Mouse (Mus musculus) liver, embryonic 13.5 days (tissue): ENCODE measurements around the gene Dhx37. TPM values are rescaled to one million over a fixed set of nuclear protein-coding genes. Genes with fewer than 3 reads are reported as not detected.

Experiments
- ATAC-seq: fragments of 200-750 bp; cut with Nextera tagmentation; 2 replicates; pipeline ENCODE4 v1.8.0; 2017; ENCODE audit warnings: low read depth, mild to moderate bottlenecking, moderate number of reproducible peaks, moderate library complexity
- DNase-seq: peaks from one replicate; pipeline ENCODE4 v3.0.0; 2022
- H3K27ac ChIP-seq: fragments of 300-500 bp; sonication (generic); 2 replicates; pipeline ENCODE4 v1.5.1; 2015; ENCODE audit warnings: moderate library complexity, mild to moderate bottlenecking, inconsistent platforms
- H3K27me3 ChIP-seq: fragments of 300-500 bp; sonication (generic); 2 replicates; pipeline ENCODE4 v1.6.1; 2015; ENCODE audit warnings: mild to moderate bottlenecking, inconsistent platforms
- H3K36me3 ChIP-seq: fragments of 300-500 bp; sonication (generic); 2 replicates; pipeline ENCODE4 v1.6.1; 2015; ENCODE audit warnings: mild to moderate bottlenecking, inconsistent platforms
- H3K4me1 ChIP-seq: fragments of 300-500 bp; sonication (generic); replicated peaks from 2 replicates; pipeline ENCODE4 v1.6.1; 2015; ENCODE audit warnings: inconsistent platforms
- H3K4me2 ChIP-seq: fragments of 300-500 bp; sonication (generic); 2 replicates; pipeline ENCODE4 v1.6.1; 2015; ENCODE audit warnings: inconsistent platforms, mild to moderate bottlenecking, moderate library complexity
- H3K4me3 ChIP-seq: fragments of 300-500 bp; sonication (generic); replicated peaks from 2 replicates; pipeline ENCODE4 v1.5.1; 2015; ENCODE audit warnings: mild to moderate bottlenecking, inconsistent platforms
- H3K9ac ChIP-seq: fragments of 300-500 bp; sonication (generic); 2 replicates; pipeline ENCODE4 v1.6.1; 2015; ENCODE audit warnings: mild to moderate bottlenecking, inconsistent platforms
- H3K9me3 ChIP-seq: fragments of 300-500 bp; sonication (generic); replicated peaks from 2 replicates; pipeline ENCODE4 v1.6.1; 2016; ENCODE audit warnings: inconsistent platforms
- WGBS: fragments of 180-500 bp; shearing (Covaris S2); methylation state at CpG from one replicate; pipeline ENCODE4 v1.1.7; 2015; ENCODE audit not compliant: insufficient replicate concordance; 5-methylcytosine and 5-hydroxymethylcytosine counted together
- polyA plus RNA-seq: library from polyadenylated mRNA; unstranded; fragments of >200 nt; fragmentation: Nextera tagmentation; extraction: Ambion mirVana; gene quantifications from 2 replicates; pipeline ENCODE4 v1.2.1, GENCODE M21; 2015

The Dhx37 gene
- 5.8 and 6.2 TPM in 2 replicates for polyA plus RNA-seq

DNA sequence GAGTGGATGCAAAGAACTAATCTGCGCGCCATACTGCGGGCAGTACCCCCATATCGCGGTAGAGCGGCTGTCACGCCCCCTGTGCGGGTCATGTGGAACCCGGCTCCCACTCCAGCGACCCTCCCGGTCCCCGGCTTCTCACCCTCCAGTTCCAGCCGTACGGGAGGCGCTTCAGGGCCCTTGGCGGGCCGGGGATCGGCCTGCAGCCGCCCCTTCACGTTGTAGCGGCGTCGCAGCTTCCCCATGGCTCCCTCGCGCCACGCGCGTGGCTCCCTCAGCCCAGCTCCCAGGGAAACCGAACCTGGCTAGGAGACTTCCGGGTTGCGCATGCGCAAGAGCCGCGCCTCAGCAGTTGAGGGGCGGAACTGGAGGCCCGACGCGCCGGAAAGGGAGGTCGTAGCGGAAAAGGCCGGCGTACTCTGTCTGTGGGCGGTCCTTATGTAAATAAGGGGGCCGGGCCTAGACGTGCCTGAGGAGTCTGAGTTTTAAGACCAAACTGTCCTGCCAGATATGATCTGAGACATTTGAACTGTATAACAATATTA lies at the start of gene Dhx37:
Gene Dhx37, minus strand, starts transcription at position 329 of the 545 bp plus-strand sequence.
- DNase-seq (peak; percentile 94), ATAC-seq (peak; percentile 97)
- Histone ChIP-seq H3K9me3 (no peaks in the 10 kb centered on the region), H3K9ac (peak within 1 kb of the TSS; percentile 87), H3K4me2 (peak within 1 kb of the TSS; percentile 98), H3K4me3 (peak within 1 kb of the TSS; percentile 90), H3K27me3 (no peaks in the 10 kb centered on the region), H3K4me1 (peaks cover 31% of the 10 kb centered on the region), H3K27ac (peak within 1 kb of the TSS; percentile 79), H3K36me3 (peaks cover 31% of the 10 kb centered on the region)
- under 1% methylated on average over 46 of the region's 46 CpGs for WGBS

DNA sequence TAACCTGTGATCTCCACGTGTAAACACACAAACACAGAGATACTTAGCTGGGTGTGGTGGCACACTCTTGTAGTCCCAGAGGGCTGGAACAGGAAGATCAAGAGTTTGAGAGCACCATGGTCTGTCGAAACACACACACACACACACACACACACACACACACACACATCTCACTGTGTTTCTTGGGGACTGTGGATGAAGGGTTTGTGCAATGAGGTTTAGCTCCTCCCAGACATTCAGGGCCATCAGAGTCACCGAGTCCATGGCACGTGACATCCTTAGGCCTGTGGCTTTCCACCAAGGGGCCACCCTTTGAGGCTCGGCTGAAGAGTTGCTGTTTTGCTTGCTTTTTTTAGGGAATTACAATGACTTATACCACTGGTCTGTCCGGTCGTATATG lies 48.6 kb upstream of the Dhx37 start:
- H3K4me1 ChIP-seq, result peaks cover 26% of the 10 kb centered on the region
- no peaks in the 10 kb centered on the region for H3K27me3 ChIP-seq
- no peak overlapping the region for H3K9ac ChIP-seq
- no peak for DNase-seq
- H3K27ac ChIP-seq, result no peak overlapping the region
- H3K9me3 ChIP-seq, result no peaks in the 10 kb centered on the region
- H3K4me3 ChIP-seq, result no peak overlapping the region
- peaks cover 45% of the 10 kb centered on the region for H3K36me3 ChIP-seq
- WGBS, result 68% methylated on average over 7 of the region's 7 CpGs
- ATAC-seq, result no peak
- H3K4me2 ChIP-seq, result no peak overlapping the region

DNA sequence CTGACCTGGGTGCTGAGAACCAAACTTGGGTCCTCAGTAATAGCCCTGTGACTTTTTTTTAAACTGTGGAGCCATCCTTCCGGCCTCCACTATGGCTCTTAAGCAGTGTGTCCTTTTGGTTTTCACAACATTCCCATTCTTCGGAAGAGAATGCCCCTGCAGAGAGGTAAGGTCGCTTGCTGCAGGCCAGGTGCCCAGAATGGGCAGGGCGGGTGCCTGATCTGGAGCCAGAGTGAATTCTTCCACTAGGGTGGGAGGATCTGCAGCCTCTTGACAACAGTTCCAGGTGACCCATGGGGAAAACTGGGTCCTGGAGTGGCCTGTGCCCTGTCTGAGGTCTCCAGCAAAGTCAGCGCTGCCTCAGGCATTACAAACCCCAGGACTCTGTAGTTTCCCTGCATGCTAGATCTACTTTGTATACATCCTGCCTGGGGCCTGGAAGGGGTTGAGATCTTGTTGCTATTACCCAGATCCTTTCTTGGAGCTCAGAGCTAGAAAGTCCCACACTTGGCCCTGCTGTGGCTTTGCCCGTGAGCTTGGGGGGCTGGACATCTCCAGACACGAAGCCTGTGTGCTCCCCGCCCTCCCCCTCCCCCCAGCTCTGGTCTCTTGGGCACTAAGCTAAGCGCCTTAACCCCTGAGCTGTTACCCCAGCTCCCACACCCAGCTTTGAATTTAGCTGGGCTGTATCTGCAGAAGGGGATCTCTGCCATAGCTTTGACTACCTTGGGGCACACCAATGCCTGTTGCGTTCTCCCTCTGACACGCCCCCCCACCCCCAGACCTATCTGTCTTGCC lies 46.7 kb upstream of the Dhx37 start:
- Histone ChIP-seq H3K4me1 (peaks cover 43% of the 10 kb centered on the region), H3K4me3 (no peak overlapping the region), H3K9me3 (no peaks in the 10 kb centered on the region), H3K27me3 (no peaks in the 10 kb centered on the region), H3K36me3 (peaks cover 34% of the 10 kb centered on the region), H3K4me2 (no peak overlapping the region), H3K27ac (no peak overlapping the region), H3K9ac (no peak overlapping the region)
- DNase-seq, result no peak
- WGBS, result 68% methylated on average over 11 of the region's 11 CpGs
- ATAC-seq, result no peak

DNA sequence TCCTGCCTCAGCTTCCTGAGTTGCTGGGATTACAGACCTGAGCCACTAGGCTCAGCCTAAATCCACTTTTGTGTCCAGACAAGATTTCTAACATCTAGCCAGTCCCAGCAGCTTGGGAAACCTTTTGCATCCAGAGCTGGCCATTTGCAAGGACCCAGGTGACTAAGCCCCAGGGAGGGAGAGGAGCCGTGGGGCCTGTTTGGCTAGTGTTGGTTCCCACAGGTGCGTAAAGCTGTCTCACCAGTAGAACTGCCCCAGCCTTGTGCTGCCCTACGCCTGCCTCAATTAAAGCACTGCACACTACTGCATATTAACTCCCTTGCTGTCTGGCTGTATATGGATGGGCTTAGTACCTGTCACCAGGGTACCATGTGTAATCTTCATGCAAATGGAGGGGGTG lies 45.5 kb upstream of the Dhx37 start:
- H3K4me2 ChIP-seq, result no peak overlapping the region
- no peak overlapping the region for H3K9ac ChIP-seq
- peaks cover 52% of the 10 kb centered on the region for H3K4me1 ChIP-seq
- peaks cover 23% of the 10 kb centered on the region for H3K36me3 ChIP-seq
- no peak overlapping the region for H3K4me3 ChIP-seq
- no peak overlapping the region for H3K27ac ChIP-seq
- no peaks in the 10 kb centered on the region for H3K27me3 ChIP-seq
- WGBS, result 85% methylated on average over 3 of the region's 3 CpGs
- DNase-seq, result no peak
- H3K9me3 ChIP-seq, result no peaks in the 10 kb centered on the region
- ATAC-seq, result no peak

DNA sequence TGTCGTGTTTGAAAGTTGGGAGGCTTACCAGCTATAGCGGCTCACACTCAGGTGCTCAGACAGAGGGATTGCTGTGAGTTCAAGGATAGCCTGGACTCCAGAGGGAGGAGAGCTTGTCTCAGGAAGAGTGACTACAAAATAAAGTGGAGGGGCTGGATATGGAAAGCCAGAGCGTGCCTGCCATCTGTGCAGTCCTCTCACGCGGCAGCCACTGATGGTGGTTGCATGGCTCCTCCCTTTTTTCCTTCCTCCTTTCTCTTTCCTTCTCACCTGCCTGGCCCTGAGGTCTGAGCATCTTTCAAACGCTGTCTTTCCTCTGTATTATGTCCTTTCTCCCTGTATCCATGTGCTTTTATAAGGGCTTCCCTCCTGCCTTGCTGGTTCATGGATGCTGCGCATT lies 44.1 kb upstream of the Dhx37 start:
- no peaks in the 10 kb centered on the region for H3K9me3 ChIP-seq
- no peaks in the 10 kb centered on the region for H3K27me3 ChIP-seq
- H3K4me2 ChIP-seq, result peak overlapping the region; percentile 17; the same call in 1 of the 2 replicates
- no peak for ATAC-seq
- DNase-seq, result no peak
- peaks cover 13% of the 10 kb centered on the region for H3K36me3 ChIP-seq
- no peak overlapping the region for H3K4me3 ChIP-seq
- no peak overlapping the region for H3K27ac ChIP-seq
- 78% methylated on average over 7 of the region's 7 CpGs for WGBS
- H3K9ac ChIP-seq, result no peak overlapping the region
- H3K4me1 ChIP-seq, result peaks cover 53% of the 10 kb centered on the region

DNA sequence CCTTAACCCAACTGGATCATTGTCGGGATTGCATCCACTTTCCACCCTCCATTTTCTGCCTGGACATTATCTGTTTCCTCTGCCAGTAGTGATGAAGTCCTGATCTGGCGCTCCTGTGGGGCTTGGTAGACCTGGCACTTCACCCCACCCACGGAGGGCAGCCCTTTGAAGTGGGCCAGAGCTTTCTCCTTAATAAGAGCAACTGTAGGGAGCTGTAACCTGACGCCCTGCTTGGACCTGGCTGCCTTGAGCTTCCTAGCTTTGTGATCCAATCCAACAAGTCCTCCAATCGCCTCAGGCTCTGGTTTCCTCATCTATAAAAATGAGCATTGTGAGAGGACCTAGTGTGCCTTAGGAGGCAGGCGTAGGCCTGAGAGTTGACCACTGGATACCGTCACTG lies 43.6 kb upstream of the Dhx37 start:
- DNase-seq (no peak), ATAC-seq (no peak)
- WGBS, result 70% methylated on average over 7 of the region's 7 CpGs

DNA sequence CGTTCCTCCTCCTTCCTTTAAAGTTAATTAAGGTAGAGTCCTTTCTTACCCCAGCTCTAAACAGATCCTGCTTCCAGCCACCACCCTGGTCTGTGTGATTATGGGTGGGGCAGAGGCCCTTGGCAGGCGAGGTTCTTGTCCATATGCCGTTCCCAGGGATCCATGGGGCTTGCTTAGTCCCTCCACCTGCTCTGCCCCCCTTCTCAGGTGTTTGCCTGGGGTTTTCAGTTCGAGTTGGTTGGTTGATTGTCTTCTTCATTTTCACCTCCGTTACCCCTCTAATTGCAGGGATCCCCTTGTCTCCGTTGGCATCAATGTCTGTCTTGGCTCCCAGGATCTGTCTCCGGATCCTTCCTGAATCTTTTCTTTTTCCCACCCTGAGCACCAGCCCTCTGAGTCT lies 42.9 kb upstream of the Dhx37 start:
- DNase-seq, result no peak
- Histone ChIP-seq H3K4me2 (peak overlapping the region; percentile 99), H3K4me1 (peaks cover 53% of the 10 kb centered on the region), H3K4me3 (peak overlapping the region; percentile 79), H3K9me3 (no peaks in the 10 kb centered on the region), H3K27me3 (no peaks in the 10 kb centered on the region), H3K27ac (peak overlapping the region; percentile 73; the same call in 1 of the 2 replicates), H3K36me3 (peaks cover 5% of the 10 kb centered on the region; the same call in 1 of the 2 replicates), H3K9ac (peak overlapping the region; percentile 88)
- WGBS, result 53% methylated on average over 7 of the region's 7 CpGs
- no peak for ATAC-seq

More for the DNA sequence above, 43.6 kb upstream of the Dhx37 start:
- H3K4me2 ChIP-seq, result peak overlapping the region; percentile 99
- no peak overlapping the region for H3K27ac ChIP-seq
- H3K9ac ChIP-seq, result peak overlapping the region; percentile 88; the same call in 1 of the 2 replicates
- H3K4me3 ChIP-seq, result peak overlapping the region; percentile 79; the same call in 1 of the 2 replicates
- no peaks in the 10 kb centered on the region for H3K27me3 ChIP-seq
- peaks cover 53% of the 10 kb centered on the region for H3K4me1 ChIP-seq
- H3K9me3 ChIP-seq, result no peaks in the 10 kb centered on the region
- peaks cover 8% of the 10 kb centered on the region for H3K36me3 ChIP-seq

DNA sequence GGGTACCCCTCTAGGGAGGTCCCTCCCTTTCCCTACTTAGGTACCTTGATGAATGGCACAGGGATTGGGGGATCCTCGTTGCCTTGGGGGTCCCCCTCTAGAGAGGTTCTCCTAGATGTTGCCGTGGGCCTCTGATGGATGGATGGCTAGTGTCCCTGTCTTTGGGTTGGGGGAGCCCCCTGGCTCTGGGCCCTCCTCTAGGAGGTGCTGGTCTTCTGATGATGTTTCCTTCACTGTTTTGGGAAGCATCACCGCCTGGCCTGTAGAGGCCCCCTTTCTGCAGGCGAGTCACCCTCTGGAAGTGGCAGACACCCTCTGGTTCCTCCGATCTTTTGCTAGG lies 42.3 kb upstream of the Dhx37 start:
- peak overlapping the region; percentile 73 for H3K27ac ChIP-seq
- H3K4me2 ChIP-seq, result peak overlapping the region; percentile 99
- no peak; the same call in 1 of the 2 replicates for ATAC-seq

DNA sequence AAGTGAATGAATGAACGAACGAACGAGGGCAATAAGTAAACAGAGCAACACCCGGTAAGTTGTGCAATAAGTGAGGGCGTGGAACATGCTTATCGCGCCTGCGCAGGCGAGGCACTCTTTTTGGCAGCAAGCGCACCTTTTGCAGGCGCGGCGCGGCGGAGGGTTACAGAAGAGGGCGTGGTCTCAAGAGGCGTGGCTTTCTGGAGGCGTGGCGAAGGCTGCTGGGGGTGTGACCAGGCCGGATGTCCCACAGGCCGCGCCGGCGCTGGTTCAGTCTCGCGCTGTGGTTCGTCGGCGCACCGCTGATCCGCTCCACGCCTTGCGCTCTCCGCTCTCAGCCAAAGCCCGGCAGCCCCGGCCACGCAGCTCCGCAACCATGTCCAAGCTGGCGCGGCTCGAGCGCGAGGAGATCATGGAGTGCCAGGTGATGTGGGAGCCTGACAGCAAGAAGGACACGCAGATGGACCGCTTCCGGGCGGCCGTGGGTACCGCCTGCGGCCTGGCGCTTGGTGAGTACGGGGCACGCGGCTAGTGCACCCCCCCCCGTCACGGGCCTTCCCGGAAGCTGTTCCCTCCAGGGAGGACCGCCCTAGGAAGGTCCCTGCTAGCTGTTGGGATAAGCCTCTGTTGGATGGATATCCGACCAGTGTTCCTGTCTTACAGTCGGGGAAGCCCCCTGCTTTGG lies 41.8 kb upstream of the Dhx37 start, which contains the start of gene Aacs:
Gene Aacs, plus strand, starts transcription at position 214 of the 685 bp plus-strand sequence.
- H3K9ac ChIP-seq, result peak within 1 kb of the TSS; percentile 88
- H3K4me1 ChIP-seq, result peaks cover 53% of the 10 kb centered on the region
- under 1% methylated on average over 53 of the region's 60 CpGs for WGBS
- peaks cover 5% of the 10 kb centered on the region; the same call in 1 of the 2 replicates for H3K36me3 ChIP-seq
- ATAC-seq, result peak; percentile 91
- H3K27ac ChIP-seq, result peak within 1 kb of the TSS; percentile 90
- H3K9me3 ChIP-seq, result no peaks in the 10 kb centered on the region
- no peaks in the 10 kb centered on the region for H3K27me3 ChIP-seq
- H3K4me3 ChIP-seq, result peak within 1 kb of the TSS; percentile 79
- peak; percentile 97 for DNase-seq
- peak within 1 kb of the TSS; percentile 99 for H3K4me2 ChIP-seq

More for the DNA sequence above, 42.3 kb upstream of the Dhx37 start:
- no peak for DNase-seq
- H3K9me3 ChIP-seq, result no peaks in the 10 kb centered on the region
- peaks cover 5% of the 10 kb centered on the region; the same call in 1 of the 2 replicates for H3K36me3 ChIP-seq
- peak overlapping the region; percentile 88 for H3K9ac ChIP-seq
- H3K4me3 ChIP-seq, result peak overlapping the region; percentile 79
- H3K4me1 ChIP-seq, result peaks cover 53% of the 10 kb centered on the region
- WGBS, result 35% methylated on average over 5 of the region's 5 CpGs
- no peaks in the 10 kb centered on the region for H3K27me3 ChIP-seq

DNA sequence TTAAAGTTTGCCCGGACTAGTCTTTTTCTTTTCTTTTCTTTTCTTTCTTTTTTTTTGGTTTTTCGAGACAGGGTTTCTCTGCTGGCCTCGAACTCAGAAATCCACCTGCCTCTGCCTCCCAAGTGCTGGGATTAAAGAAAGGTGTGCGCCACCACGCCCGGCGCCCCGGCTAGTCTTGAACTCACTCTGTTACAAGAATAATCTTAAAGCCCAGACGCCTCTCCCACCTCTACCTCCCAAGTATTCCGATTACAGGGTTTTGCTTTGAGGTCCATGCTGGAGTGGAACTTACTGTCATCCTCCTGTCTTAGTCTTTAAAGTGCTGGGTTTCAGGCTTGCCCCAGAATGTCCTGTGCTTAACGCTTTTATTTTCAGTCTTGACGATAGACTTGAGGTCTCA lies 41.1 kb upstream of the Dhx37 start:
- 49% methylated on average over 12 of the region's 12 CpGs for WGBS
- H3K4me3 ChIP-seq, result peak overlapping the region; percentile 79
- ATAC-seq (peak; percentile 13), DNase-seq (peak; percentile 20)
- H3K4me1 ChIP-seq, result peaks cover 57% of the 10 kb centered on the region
- H3K27ac ChIP-seq, result peak overlapping the region; percentile 90
- peak overlapping the region; percentile 66 for H3K9ac ChIP-seq
- H3K4me2 ChIP-seq, result peak overlapping the region; percentile 99
- H3K36me3 ChIP-seq, result peaks cover 5% of the 10 kb centered on the region; the same call in 1 of the 2 replicates
- H3K27me3 ChIP-seq, result no peaks in the 10 kb centered on the region
- no peaks in the 10 kb centered on the region for H3K9me3 ChIP-seq

DNA sequence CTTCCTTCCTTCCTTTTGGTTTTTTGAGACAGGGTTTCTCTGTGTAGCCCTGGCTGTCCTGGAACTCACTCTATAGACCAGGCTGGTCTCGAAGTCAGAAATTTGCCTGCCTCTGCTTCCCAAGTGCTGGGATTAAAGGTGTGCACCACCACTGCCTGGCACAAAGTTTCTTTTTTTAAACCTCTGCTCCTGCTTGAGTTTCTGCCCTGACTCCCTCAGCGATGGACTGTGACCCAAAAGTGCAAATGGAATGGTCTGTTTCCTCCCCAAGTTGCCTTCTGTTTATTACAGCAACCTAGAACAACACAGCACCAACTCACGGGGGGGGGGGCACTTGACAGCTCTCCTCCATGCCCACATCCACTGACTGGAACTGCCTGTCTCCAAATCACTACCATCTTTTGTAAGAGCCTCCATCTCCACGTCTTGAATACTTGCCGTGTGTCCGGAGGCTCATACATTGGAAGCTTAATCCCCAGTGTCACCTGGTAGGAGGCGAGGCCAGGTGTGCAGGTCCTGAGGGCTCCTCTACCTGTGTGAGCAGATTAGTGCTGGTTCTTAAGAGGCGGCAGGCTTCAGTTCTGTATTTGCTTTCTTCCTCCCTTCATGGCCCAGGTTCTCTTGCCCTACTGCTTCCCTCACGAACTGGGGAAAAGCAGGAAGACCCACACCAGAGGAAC lies 39.0 kb upstream of the Dhx37 start:
- Histone ChIP-seq H3K9me3 (no peaks in the 10 kb centered on the region), H3K36me3 (no peaks in the 10 kb centered on the region), H3K27ac (no peak overlapping the region), H3K4me2 (no peak overlapping the region), H3K9ac (no peak overlapping the region), H3K4me1 (peaks cover 62% of the 10 kb centered on the region), H3K27me3 (no peaks in the 10 kb centered on the region), H3K4me3 (no peak overlapping the region)
- DNase-seq (no peak), ATAC-seq (no peak)
- WGBS, result 68% methylated on average over 9 of the region's 9 CpGs
